Comparison of ENCODE assay signal across 8 mouse cellular contexts in the genomic region with DNA sequence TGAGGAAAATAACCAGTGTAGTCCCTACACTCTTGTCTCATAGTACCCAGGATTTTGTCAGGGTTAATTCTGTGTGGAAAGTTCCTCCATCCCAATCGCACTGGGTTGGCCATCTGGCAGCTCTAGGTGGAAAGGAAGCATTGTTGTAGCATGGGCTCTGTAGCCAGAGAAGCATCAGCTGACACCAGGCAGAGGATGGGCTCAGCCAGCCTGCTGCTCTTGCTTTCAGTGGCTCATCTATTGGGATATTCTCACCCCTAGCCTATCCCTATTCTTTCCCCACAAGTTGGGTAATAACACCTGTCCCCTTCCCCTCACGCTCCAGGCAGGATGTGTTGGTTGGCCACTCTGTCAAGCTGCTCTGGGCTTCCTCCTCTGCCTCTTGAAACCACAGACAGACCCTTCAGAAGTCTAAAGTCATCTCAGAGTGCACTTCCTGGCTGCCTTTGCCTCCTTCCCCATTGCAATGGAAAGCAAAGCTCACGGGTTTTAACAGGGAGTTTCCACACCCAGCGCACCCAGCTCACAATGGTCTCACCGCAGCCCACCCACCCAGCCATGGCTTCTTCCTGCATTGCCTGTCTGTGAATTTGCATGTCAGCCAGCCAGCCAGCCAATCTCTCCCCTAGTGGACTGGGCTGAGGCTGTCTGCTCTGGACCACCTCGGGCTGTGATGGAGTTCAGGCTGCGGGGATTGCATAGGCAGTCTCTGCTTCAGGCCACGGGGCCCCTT. TPM values are rescaled to one million over a fixed set of nuclear protein-coding genes. Genes with fewer than 3 reads are reported as not detected.
A peak's percentile ranks its signal among the peaks of the same experiment; 100 is the strongest.
DNase-seq lines count a peak whose midpoint lies in the region; ATAC-seq and TF ChIP-seq lines count a peak whose summit lies in the region.

No protein-coding gene starts in this region.

- 36% methylated on average over 8 of the region's 8 CpGs for WGBS in midbrain, embryonic 14.5 days
- 46% methylated on average over 8 of the region's 8 CpGs for WGBS in stomach, postnatal 0 days
- WGBS in heart, embryonic 12.5 days: 47% methylated on average over 8 of the region's 8 CpGs

- no peak for ATAC-seq in midbrain, embryonic 14.5 days (ENCODE audit: low FRiP score, low TSS enrichment)
- no peak for ATAC-seq in stomach, postnatal 0 days (ENCODE audit: low FRiP score, low TSS enrichment)
- ATAC-seq in heart, embryonic 12.5 days (ENCODE audit: insufficient number of reproducible peaks, low FRiP score): no peak

- intact Hi-C loops in left cerebral cortex, adult 2 months (cut with DNase I): no loop called here
- intact Hi-C loops in left cerebral cortex, postnatal 4 days (cut with DNase I): no loop called here

- H3K4me2 ChIP-seq in midbrain, embryonic 14.5 days (ENCODE audit: low read length): no peak overlapping the region
- H3K4me2 ChIP-seq in stomach, postnatal 0 days (replicated peaks; ENCODE audit: low read depth): no peak overlapping the region
- no peak overlapping the region for H3K4me2 ChIP-seq in heart, embryonic 12.5 days

- no peak overlapping the region for H3K4me3 ChIP-seq in left cerebral cortex, adult 2 months
- no peak overlapping the region for H3K4me3 ChIP-seq in midbrain, embryonic 14.5 days (replicated peaks; ENCODE audit: low read depth, low read length)
- H3K4me3 ChIP-seq in stomach, postnatal 0 days (ENCODE audit: low read depth, low read length): no peak overlapping the region
- no peak overlapping the region for H3K4me3 ChIP-seq in heart, embryonic 12.5 days

- no peak for TF ChIP-seq CTCF in left cerebral cortex, adult 2 months (IDR thresholded peaks at IDR 0.05)
- no peak for TF ChIP-seq CTCF in stomach, postnatal 0 days (IDR thresholded peaks at IDR 0.05; ENCODE audit: low read depth)

- 0 out of 2 replicates have a peak overlapping the region, but pooled peaks have one; percentile 1 for H3K9ac ChIP-seq in midbrain, embryonic 14.5 days (replicated peaks; ENCODE audit: low read length)
- H3K9ac ChIP-seq in stomach, postnatal 0 days (ENCODE audit: low read length): no peak overlapping the region
- no peak overlapping the region for H3K9ac ChIP-seq in heart, embryonic 12.5 days

- no peaks in the 10 kb centered on the region for H3K36me3 ChIP-seq in midbrain, embryonic 14.5 days (ENCODE audit: control insufficient read depth, insufficient read depth, low read length)
- H3K36me3 ChIP-seq in stomach, postnatal 0 days (ENCODE audit: control insufficient read depth, insufficient read depth, low read length): no peaks in the 10 kb centered on the region
- no peaks in the 10 kb centered on the region for H3K36me3 ChIP-seq in heart, embryonic 12.5 days

- TF ChIP-seq EP300 in stomach, postnatal 0 days (optimal IDR thresholded peaks at IDR 0.05): no peak

- peak overlapping the region; percentile 28; the same call in 1 of the 2 replicates for H3K27ac ChIP-seq in left cerebral cortex, adult 2 months
- no peak overlapping the region for H3K27ac ChIP-seq in midbrain, embryonic 14.5 days (replicated peaks; ENCODE audit: low read depth, low read length)
- no peak overlapping the region for H3K27ac ChIP-seq in stomach, postnatal 0 days (replicated peaks)
- H3K27ac ChIP-seq in heart, embryonic 12.5 days (ENCODE audit: poor library complexity, severe bottlenecking): no peak overlapping the region

- no peaks in the 10 kb centered on the region for H3K4me1 ChIP-seq in midbrain, embryonic 14.5 days (ENCODE audit: control insufficient read depth, insufficient read depth, low read length)
- no peaks in the 10 kb centered on the region for H3K4me1 ChIP-seq in stomach, postnatal 0 days (replicated peaks; ENCODE audit: control insufficient read depth, insufficient read depth)
- H3K4me1 ChIP-seq in heart, embryonic 12.5 days (replicated peaks): peaks cover 3% of the 10 kb centered on the region; the same call in 1 of the 2 replicates

- no peaks in the 10 kb centered on the region for H3K27me3 ChIP-seq in midbrain, embryonic 14.5 days (ENCODE audit: control insufficient read depth, insufficient read depth, low read length)
- no peaks in the 10 kb centered on the region for H3K27me3 ChIP-seq in stomach, postnatal 0 days (ENCODE audit: control insufficient read depth, insufficient read depth, low read length)
- H3K27me3 ChIP-seq in heart, embryonic 12.5 days (replicated peaks): no peaks in the 10 kb centered on the region

- DNase-seq in left cerebral cortex, adult 2 months (ENCODE audit: extremely low spot score in 1 of 2, low spot score in 2 of 2): no peak
- no peak for DNase-seq in left cerebral cortex, postnatal 4 days
- DNase-seq in brain, adult 2 months (ENCODE audit: low read depth, low spot score): peak; percentile 74
- DNase-seq in forelimb bud, embryonic 11.5 days (ENCODE audit: low read depth, low spot score): peak; percentile 12
- peak; percentile 33 for DNase-seq in midbrain, embryonic 14.5 days
- DNase-seq in stomach, postnatal 0 days (ENCODE audit: low spot score): no peak
- no peak for DNase-seq in kidney, postnatal 10 days

- H3K9me3 ChIP-seq in midbrain, embryonic 14.5 days (ENCODE audit: control insufficient read depth, low read length): no peaks in the 10 kb centered on the region
- H3K9me3 ChIP-seq in stomach, postnatal 0 days (ENCODE audit: control insufficient read depth, low read length): no peaks in the 10 kb centered on the region
- H3K9me3 ChIP-seq in heart, embryonic 12.5 days (replicated peaks): no peaks in the 10 kb centered on the region

RNA-seq across cellular contexts. Expression of a gene that starts 15.0 kb away (rescaled TPM):
- total RNA-seq in left cerebral cortex, adult 2 months (2021): 10 to 100 TPM; 28.6 to 30.9 TPM
- total RNA-seq in left cerebral cortex, postnatal 4 days (2021): 10 to 100 TPM in 1 of 2 experiments, 1 to 10 TPM in 1; 9.7 to 11.2 TPM
- polyA plus RNA-seq in midbrain, embryonic 14.5 days (2014; fragmentation: Nextera tagmentation; extraction: Ambion mirVana): 3.4 and 5.0 TPM in 2 replicates
- 8.6 and 9.5 TPM in 2 replicates for polyA plus RNA-seq in stomach, postnatal 0 days (2015; fragmentation: Nextera tagmentation; extraction: Ambion mirVana)
- polyA plus RNA-seq in heart, embryonic 12.5 days (2016; fragmentation: Nextera tagmentation; extraction: Ambion mirVana): 4.4 and 4.9 TPM in 2 replicates

RNA-seq across cellular contexts. Expression of a gene that starts 31.3 kb away (rescaled TPM):
- under 1 TPM; 0.14 to 0.20 TPM for total RNA-seq in left cerebral cortex, adult 2 months (2021)
- total RNA-seq in left cerebral cortex, postnatal 4 days (2021): under 1 TPM in 1 of 2 experiments, not detected in 1; 0.06 TPM
- not detected in 2 replicates for polyA plus RNA-seq in midbrain, embryonic 14.5 days (2014; fragmentation: Nextera tagmentation; extraction: Ambion mirVana)
- 0.05 and 0.11 TPM in 2 replicates for polyA plus RNA-seq in stomach, postnatal 0 days (2015; fragmentation: Nextera tagmentation; extraction: Ambion mirVana)
- polyA plus RNA-seq in heart, embryonic 12.5 days (2016; fragmentation: Nextera tagmentation; extraction: Ambion mirVana): 82.9 and 92.6 TPM in 2 replicates

RNA-seq across cellular contexts. Expression of a gene that starts 37.2 kb away (rescaled TPM):
- total RNA-seq in left cerebral cortex, adult 2 months (2021): not detected
- not detected for total RNA-seq in left cerebral cortex, postnatal 4 days (2021)
- polyA plus RNA-seq in midbrain, embryonic 14.5 days (2014; fragmentation: Nextera tagmentation; extraction: Ambion mirVana): not detected in 2 replicates
- 0.07 and 0.13 TPM in 2 replicates for polyA plus RNA-seq in stomach, postnatal 0 days (2015; fragmentation: Nextera tagmentation; extraction: Ambion mirVana)
- not detected in 2 replicates for polyA plus RNA-seq in heart, embryonic 12.5 days (2016; fragmentation: Nextera tagmentation; extraction: Ambion mirVana)

RNA-seq across cellular contexts. Expression of a gene that starts 55.5 kb away (rescaled TPM):
- total RNA-seq in left cerebral cortex, adult 2 months (2021): 10 to 100 TPM; 24.3 to 24.9 TPM
- total RNA-seq in left cerebral cortex, postnatal 4 days (2021): 10 to 100 TPM; 24.7 to 27.1 TPM
- 36.8 and 43.2 TPM in 2 replicates for polyA plus RNA-seq in midbrain, embryonic 14.5 days (2014; fragmentation: Nextera tagmentation; extraction: Ambion mirVana)
- 16.3 and 18.2 TPM in 2 replicates for polyA plus RNA-seq in stomach, postnatal 0 days (2015; fragmentation: Nextera tagmentation; extraction: Ambion mirVana)
- 24.9 and 26.2 TPM in 2 replicates for polyA plus RNA-seq in heart, embryonic 12.5 days (2016; fragmentation: Nextera tagmentation; extraction: Ambion mirVana)

Comparison
In these comparisons a context has a peak if more than half of its experiments do, and no peak if none do; other contexts are left out.
1. DNase-seq: peak in brain, adult 2 months (single experiment), forelimb bud, embryonic 11.5 days (single experiment) and midbrain, embryonic 14.5 days (single experiment); none in left cerebral cortex, adult 2 months (0 of 2), left cerebral cortex, postnatal 4 days (single experiment), stomach, postnatal 0 days (single experiment) and kidney, postnatal 10 days (single experiment).
2. RNA of a gene that starts 31.3 kb away (polyA plus RNA-seq): 82.9 to 92.6 TPM in heart, embryonic 12.5 days; 0.05 to 0.11 TPM in stomach, postnatal 0 days and not detected in midbrain, embryonic 14.5 days; every median in the first group is over 10 times any median in the second.